Mouse (Mus musculus): Measurements from ENCODE around the gene Jup. TPM values are rescaled to one million over a fixed set of nuclear protein-coding genes. Genes with fewer than 3 reads are reported as not detected.

Gene Jup
- 27.2 and 29.1 TPM in 2 replicates for polyA plus RNA-seq (2016; fragmentation: Nextera tagmentation; extraction: Ambion mirVana)

- Histone ChIP-seq H3K9me3 (no peaks in the 10 kb centered on the region), H3K4me1 (peaks cover 49% of the 10 kb centered on the region), H3K36me3 (replicated peaks) (no peaks in the 10 kb centered on the region; the same call in 1 of the 2 replicates), H3K27me3 (ENCODE audit: poor library complexity, severe bottlenecking) (peaks cover 52% of the 10 kb centered on the region), H3K4me3 (peak within 1 kb of the TSS; percentile 66), H3K27ac (peak within 1 kb of the TSS; percentile 85)
- peak; percentile 96 for DNase-seq (ENCODE audit: extremely low spot score, low spot score)
- under 1% methylated on average over 37 of the region's 37 CpGs for WGBS
Measured at GRCm38 (mm10) chr11:100397600-100398389, at the start of gene Jup. Gene Jup, minus strand, starts transcription at chr11:100397763.

- DNase-seq (ENCODE audit: extremely low spot score, low spot score) = no peak
- 92% methylated on average over 6 of the region's 6 CpGs for WGBS
- Histone ChIP-seq H3K9me3 (no peaks in the 10 kb centered on the region), H3K36me3 (replicated peaks) (peaks cover 17% of the 10 kb centered on the region), H3K27ac (no peak overlapping the region), H3K27me3 (ENCODE audit: poor library complexity, severe bottlenecking) (no peaks in the 10 kb centered on the region), H3K4me3 (no peak overlapping the region), H3K4me1 (peaks cover 24% of the 10 kb centered on the region)
Measured at GRCm38 (mm10) chr11:100442625-100443024, 45.1 kb upstream of the Jup start.

- Histone ChIP-seq H3K27ac (peak within 1 kb of the TSS; percentile 90), H3K36me3 (replicated peaks) (peaks cover 25% of the 10 kb centered on the region), H3K27me3 (ENCODE audit: poor library complexity, severe bottlenecking) (no peaks in the 10 kb centered on the region), H3K4me3 (peak within 1 kb of the TSS; percentile 70), H3K9me3 (no peaks in the 10 kb centered on the region), H3K4me1 (peaks cover 24% of the 10 kb centered on the region)
- no peak for DNase-seq (ENCODE audit: extremely low spot score, low spot score)
- 91% methylated on average over 8 of the region's 8 CpGs for WGBS
Measured at GRCm38 (mm10) chr11:100441797-100442196, 44.2 kb upstream of the Jup start, which contains the start of the genes Nt5c3b and Klhl10. Gene Nt5c3b, minus strand, starts transcription at chr11:100441808. Gene Klhl10, plus strand, starts transcription at chr11:100441917.

GRCm38 (mm10) chr11:100440691-100441522, 43.3 kb upstream of the Jup start:
- no peaks in the 10 kb centered on the region for H3K9me3 ChIP-seq
- peak overlapping the region; percentile 70 for H3K4me3 ChIP-seq
- peak overlapping the region; percentile 90 for H3K27ac ChIP-seq
- H3K4me1 ChIP-seq = peaks cover 28% of the 10 kb centered on the region
- H3K36me3 ChIP-seq (replicated peaks) = peaks cover 34% of the 10 kb centered on the region
- peak; percentile 72 for DNase-seq (ENCODE audit: extremely low spot score, low spot score)
- no peaks in the 10 kb centered on the region for H3K27me3 ChIP-seq (ENCODE audit: poor library complexity, severe bottlenecking)
- 2% methylated on average over 52 of the region's 52 CpGs for WGBS

- 83% methylated on average over 1 of the region's 1 CpGs for WGBS
- no peak overlapping the region for H3K4me3 ChIP-seq
- H3K36me3 ChIP-seq (replicated peaks) = peaks cover 59% of the 10 kb centered on the region
- H3K27ac ChIP-seq = no peak overlapping the region
- DNase-seq (ENCODE audit: extremely low spot score, low spot score) = no peak
- peaks cover 35% of the 10 kb centered on the region for H3K4me1 ChIP-seq
- no peaks in the 10 kb centered on the region for H3K27me3 ChIP-seq (ENCODE audit: poor library complexity, severe bottlenecking)
- H3K9me3 ChIP-seq = no peaks in the 10 kb centered on the region
Measured at GRCm38 (mm10) chr11:100437901-100438300, 40.3 kb upstream of the Jup start.

GRCm38 (mm10) chr11:100435678-100436246, 38.2 kb upstream of the Jup start:
- Histone ChIP-seq H3K27me3 (ENCODE audit: poor library complexity, severe bottlenecking) (no peaks in the 10 kb centered on the region), H3K9me3 (no peaks in the 10 kb centered on the region), H3K27ac (no peak overlapping the region), H3K36me3 (replicated peaks) (peaks cover 79% of the 10 kb centered on the region), H3K4me1 (peaks cover 24% of the 10 kb centered on the region), H3K4me3 (no peak overlapping the region)
- no peak for DNase-seq (ENCODE audit: extremely low spot score, low spot score)
- 74% methylated on average over 9 of the region's 9 CpGs for WGBS

GRCm38 (mm10) chr11:100432002-100432401, 34.4 kb upstream of the Jup start:
- DNase-seq (ENCODE audit: extremely low spot score, low spot score) = no peak
- no peak overlapping the region for H3K4me3 ChIP-seq
- H3K4me1 ChIP-seq = peaks cover 11% of the 10 kb centered on the region
- no peak overlapping the region for H3K27ac ChIP-seq
- peaks cover 80% of the 10 kb centered on the region for H3K36me3 ChIP-seq (replicated peaks)
- no peaks in the 10 kb centered on the region for H3K9me3 ChIP-seq
- H3K27me3 ChIP-seq (ENCODE audit: poor library complexity, severe bottlenecking) = no peaks in the 10 kb centered on the region
- WGBS = 93% methylated on average over 5 of the region's 5 CpGs

- no peaks in the 10 kb centered on the region for H3K27me3 ChIP-seq (ENCODE audit: poor library complexity, severe bottlenecking)
- 94% methylated on average over 7 of the region's 7 CpGs for WGBS
- no peaks in the 10 kb centered on the region for H3K9me3 ChIP-seq
- no peak overlapping the region for H3K27ac ChIP-seq
- peaks cover 71% of the 10 kb centered on the region for H3K36me3 ChIP-seq (replicated peaks)
- H3K4me1 ChIP-seq = 0 out of 2 replicates have a peak, but pooled peaks cover 10% of the 10 kb centered on the region
- H3K4me3 ChIP-seq = no peak overlapping the region
- no peak for DNase-seq (ENCODE audit: extremely low spot score, low spot score)
Measured at GRCm38 (mm10) chr11:100430052-100430451, 32.5 kb upstream of the Jup start.

- Histone ChIP-seq H3K27ac (no peak overlapping the region), H3K36me3 (replicated peaks) (peaks cover 72% of the 10 kb centered on the region), H3K4me3 (no peak overlapping the region), H3K9me3 (no peaks in the 10 kb centered on the region), H3K4me1 (0 out of 2 replicates have a peak, but pooled peaks cover 10% of the 10 kb centered on the region), H3K27me3 (ENCODE audit: poor library complexity, severe bottlenecking) (no peaks in the 10 kb centered on the region)
- no peak for DNase-seq (ENCODE audit: extremely low spot score, low spot score)
- 89% methylated on average over 9 of the region's 9 CpGs for WGBS
Measured at GRCm38 (mm10) chr11:100428612-100429199, 31.1 kb upstream of the Jup start.

GRCm38 (mm10) chr11:100426820-100427219, 29.3 kb upstream of the Jup start:
- DNase-seq (ENCODE audit: extremely low spot score, low spot score) = no peak
- H3K36me3 ChIP-seq (replicated peaks) = peaks cover 71% of the 10 kb centered on the region

GRCm38 (mm10) chr11:100425851-100426250, 28.3 kb upstream of the Jup start:
- H3K36me3 ChIP-seq (replicated peaks) = peaks cover 69% of the 10 kb centered on the region
- 41% methylated on average over 7 of the region's 7 CpGs for WGBS
- H3K27ac ChIP-seq = no peak overlapping the region

More at GRCm38 (mm10) chr11:100426820-100427219, 29.3 kb upstream of the Jup start:
- no peaks in the 10 kb centered on the region for H3K9me3 ChIP-seq
- no peak overlapping the region for H3K27ac ChIP-seq
- H3K4me3 ChIP-seq = no peak overlapping the region
- peaks cover 10% of the 10 kb centered on the region; the same call in 1 of the 2 replicates for H3K4me1 ChIP-seq
- no peaks in the 10 kb centered on the region for H3K27me3 ChIP-seq (ENCODE audit: poor library complexity, severe bottlenecking)
- 88% methylated on average over 3 of the region's 3 CpGs for WGBS

GRCm38 (mm10) chr11:100423836-100424235, 26.3 kb upstream of the Jup start:
- H3K4me1 ChIP-seq = peaks cover 18% of the 10 kb centered on the region; the same call in 1 of the 2 replicates
- WGBS = 89% methylated on average over 7 of the region's 7 CpGs
- H3K4me3 ChIP-seq = no peak overlapping the region
- peaks cover 58% of the 10 kb centered on the region for H3K36me3 ChIP-seq (replicated peaks)
- H3K27me3 ChIP-seq (ENCODE audit: poor library complexity, severe bottlenecking) = no peaks in the 10 kb centered on the region
- no peaks in the 10 kb centered on the region for H3K9me3 ChIP-seq
- no peak for DNase-seq (ENCODE audit: extremely low spot score, low spot score)
- no peak overlapping the region for H3K27ac ChIP-seq

More at GRCm38 (mm10) chr11:100425851-100426250, 28.3 kb upstream of the Jup start:
- Histone ChIP-seq H3K4me1 (peaks cover 18% of the 10 kb centered on the region; the same call in 1 of the 2 replicates), H3K4me3 (no peak overlapping the region), H3K9me3 (no peaks in the 10 kb centered on the region), H3K27me3 (ENCODE audit: poor library complexity, severe bottlenecking) (no peaks in the 10 kb centered on the region)
- peak; percentile 42 for DNase-seq (ENCODE audit: extremely low spot score, low spot score)
